Mouse (Mus musculus) MEL (cell line): Measurements from ENCODE around the gene Zbtb38. TPM values are rescaled to one million over a fixed set of nuclear protein-coding genes. Genes with fewer than 3 reads are reported as not detected.
A peak's percentile ranks its signal among the peaks of the same experiment; 100 is the strongest.

Experiments used
- DNase-seq: peaks from one replicate; pipeline ENCODE4 v3.0.0; 2011; ENCODE audit warnings: low read depth, low spot score
- H3K27ac ChIP-seq: 2 replicates; pipeline ENCODE4 v1.5.1; 2012; ENCODE audit warnings: low read depth, mild to moderate bottlenecking, control low read depth, low read length, moderate library complexity; ENCODE audit not compliant: control insufficient read depth
- H3K27me3 ChIP-seq, 2 experiments: fragments of 150-350 bp in 1 of 2; sonication (generic) in 1 of 2; 2 replicates each; pipeline ENCODE4 v1.6.1; 2012; ENCODE audit warnings: low read length in 2 of 2, mild to moderate bottlenecking in 2 of 2, improper control_type of control experiment in 1 of 2, moderate library complexity in 1 of 2; ENCODE audit not compliant: insufficient read depth in 2 of 2, control insufficient read depth in 1 of 2
- H3K36me3 ChIP-seq, 2 experiments: 2 replicates each; pipeline ENCODE4 v1.6.1; 2012 to 2014; ENCODE audit warnings: low read length in 2 of 2, improper control_type of control experiment in 1 of 2, inconsistent platforms in 1 of 2, mild to moderate bottlenecking in 1 of 2; ENCODE audit not compliant: insufficient read depth in 2 of 2, control insufficient read depth in 1 of 2
- H3K4me1 ChIP-seq, 2 experiments: fragments of 150-350 bp in 1 of 2; sonication (generic) in 1 of 2; 2 replicates each; pipeline ENCODE4 v1.6.1; 2012; ENCODE audit warnings: low read length in 2 of 2, improper control_type of control experiment in 1 of 2, mild to moderate bottlenecking in 1 of 2; ENCODE audit not compliant: insufficient read depth in 2 of 2, control insufficient read depth in 1 of 2
- H3K4me3 ChIP-seq, 2 experiments: fragments of 150-350 bp in 1 of 2; sonication (generic) in 1 of 2; 2 replicates each; pipeline ENCODE4 v1.5.1; 2012; ENCODE audit warnings: low read depth in 2 of 2, low read length in 2 of 2, mild to moderate bottlenecking in 2 of 2, moderate library complexity in 2 of 2, control low read depth in 1 of 2, improper control_type of control experiment in 1 of 2; ENCODE audit not compliant: control insufficient read depth in 1 of 2, insufficient read depth in 1 of 2
- H3K79me2 ChIP-seq: 2 replicates; pipeline ENCODE4 v1.6.1; 2012; ENCODE audit warnings: mild to moderate bottlenecking, low read length, moderate library complexity; ENCODE audit not compliant: control insufficient read depth, poor library complexity, insufficient read depth
- H3K9ac ChIP-seq: 2 replicates; pipeline ENCODE4 v1.6.1; 2012; ENCODE audit warnings: low read depth, mild to moderate bottlenecking, control low read depth, low read length, moderate library complexity; ENCODE audit not compliant: control insufficient read depth, poor library complexity, severe bottlenecking
- H3K9me3 ChIP-seq: fragments of 150-350 bp; sonication (generic); replicated peaks from 2 replicates; pipeline ENCODE4 v1.6.1; 2012; ENCODE audit warnings: mild to moderate bottlenecking, low read length, improper control_type of control experiment, moderate library complexity; ENCODE audit not compliant: insufficient read depth
- BHLHE40 ChIP-seq: IDR thresholded peaks from 2 replicates; pipeline ENCODE4 v1.6.1; 2012; ENCODE audit warnings: low read depth, mild to moderate bottlenecking, inconsistent platforms, low read length, improper control_type of control experiment, borderline replicate concordance
- CHD1 ChIP-seq: IDR thresholded peaks from 2 replicates; pipeline ENCODE4 v1.6.1; 2012; ENCODE audit warnings: low read depth, mild to moderate bottlenecking, inconsistent platforms, low read length, improper control_type of control experiment
- CHD2 ChIP-seq: IDR thresholded peaks from 2 replicates; pipeline ENCODE4 v1.6.1; 2011; ENCODE audit warnings: low read length, improper control_type of control experiment
- E2F4 ChIP-seq: IDR thresholded peaks from 2 replicates; pipeline ENCODE4 v1.6.1; 2011; ENCODE audit warnings: low read depth, low read length, improper control_type of control experiment, borderline replicate concordance
- EP300 ChIP-seq, 2 experiments: IDR thresholded peaks; 2 replicates each; pipeline ENCODE4 v1.6.1; 2011; ENCODE audit warnings: improper control_type of control experiment in 2 of 2, low read length in 2 of 2, low read depth in 1 of 2, mild to moderate bottlenecking in 1 of 2
- ETS1 ChIP-seq: IDR thresholded peaks from 2 replicates; pipeline ENCODE4 v1.6.1; 2012; ENCODE audit warnings: low read depth, mild to moderate bottlenecking, inconsistent platforms, low read length, improper control_type of control experiment, moderate library complexity
- GATA1 ChIP-seq: IDR thresholded peaks from 2 replicates; pipeline ENCODE4 v1.6.1; 2011; ENCODE audit warnings: low read depth, low read length, improper control_type of control experiment
- JUND ChIP-seq: IDR thresholded peaks from 2 replicates; pipeline ENCODE4 v1.6.1; 2011; ENCODE audit warnings: low read depth, mild to moderate bottlenecking, improper control_type of control experiment, low read length
- KAT2A ChIP-seq: conservative IDR thresholded peaks from 2 replicates; pipeline ENCODE4 v1.6.1; 2012; ENCODE audit warnings: low read depth, low read length, improper control_type of control experiment, inconsistent platforms
- MAX ChIP-seq: IDR thresholded peaks from 2 replicates; pipeline ENCODE4 v1.6.1; 2011; ENCODE audit warnings: low read length, improper control_type of control experiment
- MAZ ChIP-seq: IDR thresholded peaks from 2 replicates; pipeline ENCODE4 v1.6.1; 2012; ENCODE audit warnings: low read depth, mild to moderate bottlenecking, inconsistent platforms, low read length, improper control_type of control experiment
- MEF2A ChIP-seq: IDR thresholded peaks from 2 replicates; pipeline ENCODE4 v1.6.1; 2014; ENCODE audit warnings: low read depth, mild to moderate bottlenecking, inconsistent platforms, low read length, improper control_type of control experiment; ENCODE audit not compliant: poor library complexity, insufficient replicate concordance, severe bottlenecking; ENCODE audit errors: extremely low read depth
- MXI1 ChIP-seq: IDR thresholded peaks from 2 replicates; pipeline ENCODE4 v1.6.1; 2011; ENCODE audit warnings: mild to moderate bottlenecking, low read depth, low read length, improper control_type of control experiment
- MYB ChIP-seq: IDR thresholded peaks from 2 replicates; pipeline ENCODE4 v1.6.1; 2011; ENCODE audit warnings: mild to moderate bottlenecking, low read depth, low read length, improper control_type of control experiment
- MYC ChIP-seq: IDR thresholded peaks from 2 replicates; pipeline ENCODE4 v1.6.1; 2011; ENCODE audit warnings: low read depth, mild to moderate bottlenecking, low read length, improper control_type of control experiment, moderate library complexity
- NELFE ChIP-seq: IDR thresholded peaks from 2 replicates; pipeline ENCODE4 v1.6.1; 2011; ENCODE audit warnings: low read depth, low read length, improper control_type of control experiment
- POLR2AphosphoS5 ChIP-seq: IDR thresholded peaks from 2 replicates; pipeline ENCODE4 v1.6.1; 2012; ENCODE audit warnings: low read depth, borderline replicate concordance, mild to moderate bottlenecking, inconsistent platforms, low read length, moderate library complexity, mixed read lengths
- RCOR1 ChIP-seq: IDR thresholded peaks from 2 replicates; pipeline ENCODE4 v1.6.1; 2012; ENCODE audit warnings: low read depth, mild to moderate bottlenecking, inconsistent platforms, low read length, improper control_type of control experiment
- SIN3A ChIP-seq: IDR thresholded peaks from 2 replicates; pipeline ENCODE4 v1.6.1; 2012; ENCODE audit warnings: low read length, improper control_type of control experiment, inconsistent platforms
- SMC3 ChIP-seq: IDR thresholded peaks from 2 replicates; pipeline ENCODE4 v1.6.1; 2011; ENCODE audit warnings: low read depth, low read length, improper control_type of control experiment
- TAL1 ChIP-seq: IDR thresholded peaks from 2 replicates; pipeline ENCODE4 v1.6.1; 2012; ENCODE audit warnings: mild to moderate bottlenecking, inconsistent platforms, low read length, moderate library complexity, mixed read lengths
- TCF12 ChIP-seq: IDR thresholded peaks from 2 replicates; pipeline ENCODE4 v1.6.1; 2014; ENCODE audit warnings: low read depth, mild to moderate bottlenecking, inconsistent platforms, low read length, improper control_type of control experiment, moderate library complexity
- UBTF ChIP-seq: IDR thresholded peaks from 2 replicates; pipeline ENCODE4 v1.6.1; 2012; ENCODE audit warnings: low read depth, mild to moderate bottlenecking, inconsistent platforms, low read length, improper control_type of control experiment, moderate library complexity, borderline replicate concordance; ENCODE audit not compliant: insufficient read depth
- USF1 ChIP-seq: IDR thresholded peaks from 2 replicates; pipeline ENCODE4 v1.6.1; 2014; ENCODE audit warnings: low read depth, mild to moderate bottlenecking, inconsistent platforms, low read length, improper control_type of control experiment, moderate library complexity
- USF2 ChIP-seq, 2 experiments: IDR thresholded peaks; 2 replicates each; pipeline ENCODE4 v1.6.1; 2011 to 2012; ENCODE audit warnings: improper control_type of control experiment in 2 of 2, low read length in 2 of 2, borderline replicate concordance in 1 of 2, inconsistent platforms in 1 of 2, low read depth in 1 of 2, mild to moderate bottlenecking in 1 of 2; ENCODE audit not compliant: insufficient read depth in 1 of 2
- ZMIZ1 ChIP-seq: IDR thresholded peaks from 2 replicates; pipeline ENCODE4 v1.6.1; 2012; ENCODE audit warnings: low read depth, mild to moderate bottlenecking, inconsistent platforms, low read length, improper control_type of control experiment, moderate library complexity
- ZNF384 ChIP-seq: IDR thresholded peaks from 2 replicates; pipeline ENCODE4 v1.6.1; 2012; ENCODE audit warnings: low read depth, mild to moderate bottlenecking, inconsistent platforms, low read length, improper control_type of control experiment
- polyA plus RNA-seq, 2 experiments: library from polyadenylated mRNA; stranded (reverse) in 1 of 2; unstranded in 1 of 2; fragments of >175 nt in 1 of 2; fragments of >200 nt in 1 of 2; gene quantifications; 2 replicates each; pipeline versions ENCODE4 v1.2.1 to v1.2.4; 2012; ENCODE audit warnings: low replicate concordance in 2 of 2, low read depth in 1 of 2; ENCODE audit not compliant: insufficient read length in 2 of 2, insufficient read depth in 1 of 2, missing spikeins in 1 of 2
- total RNA-seq: library from RNA; depleted of rRNA; stranded (reverse); fragments of 300-350 nt; gene quantifications from 2 replicates; pipeline ENCODE4 v1.2.3, GENCODE M21; 2012

The Zbtb38 gene
- total and polyA plus RNA-seq, 3 experiments = 10.9 to 65.0 (median 12.2) TPM

DNA sequence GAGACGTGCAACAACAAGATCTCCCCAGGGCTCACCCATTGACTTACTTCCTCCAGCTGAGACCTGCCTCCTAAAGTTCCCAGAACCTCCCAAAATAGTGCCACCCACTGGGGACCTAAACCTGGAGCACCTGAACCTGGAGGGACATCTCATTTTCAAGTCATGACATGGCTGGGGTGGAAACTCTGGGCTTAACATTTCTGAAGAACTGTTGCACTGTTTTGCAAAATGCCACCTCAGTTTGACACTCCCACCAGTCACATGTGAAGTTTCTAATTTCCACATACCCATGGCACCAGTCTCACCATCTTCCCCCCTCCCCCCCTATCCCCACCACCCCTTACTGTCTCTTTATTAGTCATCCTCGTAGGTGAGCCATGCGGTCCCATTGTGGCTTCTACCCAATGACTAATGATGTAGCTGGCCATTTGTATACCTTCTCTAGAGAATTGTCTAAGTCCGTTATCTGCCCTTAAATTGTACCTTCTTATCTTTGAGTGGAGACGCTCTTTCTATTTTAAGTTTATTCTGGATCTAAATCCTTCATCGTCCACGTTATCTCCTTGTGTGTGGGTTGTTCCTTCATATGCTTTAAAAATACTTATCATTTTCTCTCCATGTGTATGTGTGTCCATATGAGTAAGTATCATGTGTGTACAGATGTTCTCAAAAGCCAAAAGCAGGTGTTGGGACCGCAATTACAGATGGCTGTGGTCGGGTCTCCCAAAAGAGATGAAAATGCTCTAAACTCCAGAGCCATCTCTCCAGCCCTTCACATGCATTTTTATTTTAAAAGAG is 4.2 kb upstream of the Zbtb38 start:
- Histone ChIP-seq H3K9me3 (no peaks in the 10 kb centered on the region), H3K4me3 (no peak overlapping the region), H3K36me3 (peaks cover 0 to 7% of the 10 kb centered on the region in 2 experiments; a peak in 2 of 4 replicates), H3K4me1 (peaks cover 0 to 10% of the 10 kb centered on the region in 2 experiments; a peak in 3 of 4 replicates), H3K79me2 (no peaks in the 10 kb centered on the region), H3K27ac (no peak overlapping the region), H3K9ac (no peak overlapping the region), H3K27me3 (no peaks in the 10 kb centered on the region)
- peak; percentile 38 for DNase-seq
- TF ChIP-seq NELFE (no peak), USF1 (peak; percentile 51; the same call in 1 of the 2 replicates), CHD1 (no peak), TAL1 (0 out of 2 replicates have a peak, but pooled peaks have one; percentile 25), BHLHE40 (peak; percentile 49; the same call in 1 of the 2 replicates), RCOR1 (peak; percentile 66), GATA1 (peak; percentile 77; the same call in 1 of the 2 replicates), CHD2 (no peak), MAZ (no peak), MAX (peak; percentile 50; the same call in 1 of the 2 replicates), ETS1 (peak; percentile 74), MEF2A (peak; percentile 92; the same call in 1 of the 2 replicates), SIN3A (peak; percentile 51), TCF12 (peak; percentile 90), MYC (peak; percentile 33; the same call in 1 of the 2 replicates), MXI1 (peak; percentile 54; the same call in 1 of the 2 replicates), EP300 (IDR thresholded peaks at IDR 0.05; ENCODE audit: low read depth in 1 of 2, low read length in 2 of 2) (peak; percentile 72 to 73)

- no peak overlapping the region for H3K27ac ChIP-seq
- no peaks in the 10 kb centered on the region for H3K79me2 ChIP-seq
- no peak for DNase-seq
- peaks cover 0 to 10% of the 10 kb centered on the region in 2 experiments; a peak in 3 of 4 replicates for H3K4me1 ChIP-seq
- peaks cover 0 to 7% of the 10 kb centered on the region in 2 experiments; a peak in 2 of 4 replicates for H3K36me3 ChIP-seq
- H3K9ac ChIP-seq = no peak overlapping the region
- no peaks in the 10 kb centered on the region for H3K27me3 ChIP-seq
- H3K4me3 ChIP-seq = no peak overlapping the region
- TF ChIP-seq UBTF (no peak), ZMIZ1 (no peak), CHD1 (no peak), MYB (no peak), MAX (no peak), BHLHE40 (no peak), JUND (no peak), RCOR1 (no peak), ZNF384 (no peak), POLR2AphosphoS5 (no peak), E2F4 (no peak), EP300 (IDR thresholded peaks at IDR 0.05; ENCODE audit: low read depth in 1 of 2, low read length in 2 of 2) (no peak), CHD2 (no peak), SMC3 (no peak), KAT2A (no peak), TCF12 (no peak), USF2 (IDR thresholded peaks at IDR 0.05; ENCODE audit: borderline replicate concordance in 1 of 2, insufficient read depth in 1 of 2, low read depth in 1 of 2, low read length in 2 of 2) (no peak)
- H3K9me3 ChIP-seq = no peaks in the 10 kb centered on the region
Observed at GRCm38 (mm10) chr9:96755761-96756160, 3.1 kb upstream of the Zbtb38 start.
